Mouse (Mus musculus): Measurements from ENCODE around the gene Gatad2b. TPM values are rescaled to one million over a fixed set of nuclear protein-coding genes. Genes with fewer than 3 reads are reported as not detected.
"Not testable (repeated sequence)": the region's sequence is repeated elsewhere in the genome, so short reads cannot be mapped to it uniquely, and the experiment has no call there.

The Gatad2b gene
- 10 to 100 TPM; 20.3 to 21.3 TPM for polyA plus RNA-seq (2017; shearing (Covaris generic))

DNA sequence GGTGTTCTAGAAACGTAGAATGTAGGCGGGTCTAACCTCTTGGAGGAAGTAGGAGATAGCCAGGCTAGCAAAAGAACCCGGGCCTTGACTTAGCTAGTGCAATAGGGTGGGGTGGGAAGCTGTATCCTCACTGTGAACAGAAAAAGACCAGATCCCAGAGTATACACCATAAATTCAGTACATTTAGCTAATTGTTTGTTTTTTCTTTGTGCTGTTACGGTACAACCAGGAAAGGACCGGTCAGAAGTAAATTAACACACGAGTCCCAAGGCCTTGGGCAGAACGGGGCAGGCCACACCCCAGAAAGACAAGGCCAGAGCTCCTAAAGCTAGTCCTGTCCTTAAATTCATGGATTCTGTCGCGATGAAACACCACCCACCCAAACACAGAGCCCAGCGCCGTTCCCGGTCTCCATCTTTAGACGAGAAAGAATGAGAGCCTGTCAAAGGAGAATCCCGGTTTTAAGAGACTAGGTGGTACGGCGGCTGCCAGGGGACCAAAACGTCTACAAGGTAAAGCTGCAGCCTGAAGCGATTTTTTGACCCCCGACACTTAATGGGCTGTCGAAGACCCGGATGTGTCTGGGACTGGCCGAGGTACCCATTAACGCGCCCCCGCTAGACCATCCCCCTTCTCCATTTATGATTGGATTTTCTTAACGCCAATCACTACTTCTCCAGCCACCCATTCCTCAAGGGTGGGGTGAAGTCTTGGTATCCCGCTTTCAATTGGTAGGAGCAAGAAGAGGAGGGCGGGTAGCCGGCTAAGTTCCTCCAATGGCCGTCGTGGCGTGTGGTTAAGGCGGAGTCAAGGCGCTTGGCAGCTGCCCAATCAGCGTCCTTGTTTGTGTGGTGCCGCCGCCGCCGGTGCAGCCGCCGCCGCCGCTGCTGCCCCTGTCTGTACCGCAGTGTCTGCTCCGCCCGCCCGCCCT, at the start of gene Gatad2b:
Gene Gatad2b, plus strand, starts transcription at position 834 of the 931 bp plus-strand sequence.
- peak; percentile 97 for ATAC-seq

DNA sequence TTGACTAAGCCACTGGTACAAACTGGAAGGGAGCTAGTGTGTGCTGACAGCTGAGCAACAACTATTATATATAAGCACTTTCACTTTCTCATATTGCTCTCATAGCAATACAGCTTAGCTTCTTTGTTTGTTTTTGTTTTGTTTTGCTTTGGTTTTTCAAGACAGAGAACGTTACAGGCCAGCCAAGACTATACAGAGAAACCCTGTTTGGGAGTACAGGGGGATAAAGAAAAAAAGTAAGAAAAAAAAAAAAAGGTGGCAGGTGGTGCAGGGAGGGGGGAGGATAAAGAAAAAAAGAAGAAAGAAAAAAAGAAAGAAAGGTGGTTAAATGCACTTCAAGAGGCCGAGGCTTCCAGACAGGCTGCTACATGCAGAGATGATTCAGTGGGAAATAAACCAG, 47.6 kb upstream of the Gatad2b start:
- ATAC-seq: peak; percentile 49

DNA sequence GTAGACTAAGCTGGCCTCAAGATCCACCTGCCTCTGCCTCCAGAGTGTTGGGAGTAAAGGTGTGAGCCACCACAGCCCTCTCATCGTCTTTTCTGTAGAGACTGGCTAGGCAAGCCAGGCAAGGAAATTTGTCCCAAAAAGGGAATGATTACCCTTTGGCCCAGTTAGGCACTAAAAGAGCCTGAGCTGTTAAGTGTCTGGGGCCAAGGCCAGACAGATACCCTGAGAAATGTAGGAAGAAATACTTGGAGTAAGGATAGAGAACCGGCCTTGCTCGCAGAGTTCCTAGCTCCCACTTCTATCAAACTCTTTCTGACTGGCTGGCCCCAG, 45.4 kb upstream of the Gatad2b start:
- peak; percentile 11 for ATAC-seq

DNA sequence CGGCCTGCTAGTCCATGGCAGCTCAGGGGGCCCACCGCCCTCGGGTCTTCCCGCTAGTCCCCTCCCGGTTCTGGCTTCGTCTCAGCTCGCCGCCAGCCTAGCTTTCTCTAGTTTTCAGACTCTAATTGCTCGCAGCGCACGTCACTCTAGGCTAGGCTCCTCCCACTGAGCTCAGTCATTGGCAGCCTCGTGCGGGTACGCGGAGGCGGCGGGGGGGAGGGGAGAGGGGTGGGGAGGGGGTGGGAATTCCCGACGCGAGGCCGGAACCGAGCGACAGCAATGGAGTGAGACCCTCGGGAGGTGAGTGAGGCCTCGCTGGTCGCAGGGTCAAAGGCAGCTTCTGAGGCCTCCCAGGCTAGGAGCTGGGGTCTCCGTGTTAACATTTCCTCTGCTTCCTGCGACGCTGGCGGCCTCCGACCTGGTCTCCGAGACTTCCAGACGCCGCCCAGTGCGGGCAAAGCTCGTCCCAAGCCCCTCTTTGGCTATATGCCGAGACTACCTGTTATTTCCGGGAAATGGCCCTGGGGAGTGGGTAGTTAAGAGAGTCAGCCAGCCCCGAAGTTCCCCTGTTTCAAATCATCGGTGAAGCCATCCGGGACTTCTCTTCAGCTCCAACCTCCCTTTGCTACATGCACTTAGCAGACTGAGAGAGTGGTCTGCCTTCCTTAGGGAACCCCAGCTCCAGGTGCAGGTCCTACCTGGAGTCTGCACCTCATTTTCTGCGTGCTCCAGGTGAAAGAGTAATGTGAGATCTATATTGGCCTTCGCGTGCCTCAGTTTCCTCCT, 44.8 kb upstream of the Gatad2b start, which contains the start of gene Slc39a1:
Gene Slc39a1, plus strand, starts transcription at position 213 of the 786 bp plus-strand sequence.
- peak; percentile 95 for ATAC-seq

DNA sequence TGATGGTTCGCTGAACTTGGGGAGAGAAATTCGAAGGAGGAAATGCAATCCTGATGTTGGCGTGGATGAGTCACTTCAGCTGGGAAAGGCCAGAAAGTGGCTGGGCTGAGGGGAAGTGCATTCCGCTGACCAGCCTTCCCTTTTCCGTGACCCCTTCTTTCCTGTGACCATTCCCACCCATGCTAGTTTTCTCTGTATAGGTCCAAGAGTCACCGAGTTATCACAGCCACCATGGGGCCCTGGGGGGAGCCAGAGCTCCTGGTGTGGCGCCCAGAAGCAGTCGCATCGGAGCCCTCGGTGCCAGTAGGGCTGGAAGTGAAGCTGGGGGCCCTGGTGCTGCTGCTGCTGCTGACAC, 44.3 kb upstream of the Gatad2b start:
- ATAC-seq: no peak

DNA sequence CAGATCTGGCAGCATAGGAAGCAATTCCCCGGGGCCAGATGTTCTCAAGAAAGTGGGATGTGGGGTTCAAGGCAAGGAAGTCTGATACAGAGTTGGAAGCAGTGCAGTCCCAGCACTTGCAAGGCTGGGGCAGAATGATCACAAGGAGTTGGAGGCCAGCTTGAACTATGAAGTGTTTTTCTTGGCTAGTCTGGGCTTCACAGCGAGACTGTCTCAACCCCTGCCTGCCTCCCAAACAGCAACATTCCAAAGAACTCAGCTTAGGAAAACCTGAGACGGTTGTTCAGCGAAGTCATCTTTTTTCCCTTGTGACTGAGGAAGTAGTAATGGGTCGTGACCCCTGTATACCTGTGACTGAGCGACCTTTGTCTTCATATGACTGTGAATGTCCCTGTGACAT, 42.2 kb upstream of the Gatad2b start:
- ATAC-seq: no peak

DNA sequence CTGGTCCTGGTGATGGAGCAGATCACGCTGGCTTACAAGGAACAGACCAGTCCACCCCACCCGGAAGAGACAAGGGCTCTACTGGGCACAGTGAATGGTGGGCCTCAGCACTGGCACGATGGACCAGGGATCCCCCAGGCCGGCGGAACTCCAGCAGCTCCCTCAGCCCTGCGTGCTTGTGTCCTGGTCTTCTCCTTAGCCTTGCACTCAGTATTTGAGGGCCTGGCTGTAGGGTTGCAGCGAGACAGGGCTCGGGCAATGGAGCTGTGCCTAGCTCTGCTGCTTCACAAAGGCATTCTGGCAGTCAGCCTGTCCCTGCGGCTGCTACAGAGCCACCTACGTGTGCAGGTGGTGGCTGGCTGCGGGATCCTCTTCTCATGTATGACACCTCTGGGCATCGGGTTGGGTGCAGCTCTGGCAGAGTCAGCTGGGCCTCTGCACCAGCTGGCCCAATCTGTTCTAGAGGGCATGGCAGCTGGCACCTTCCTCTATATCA, 41.2 kb upstream of the Gatad2b start:
- ATAC-seq: not testable (repeated sequence)

DNA sequence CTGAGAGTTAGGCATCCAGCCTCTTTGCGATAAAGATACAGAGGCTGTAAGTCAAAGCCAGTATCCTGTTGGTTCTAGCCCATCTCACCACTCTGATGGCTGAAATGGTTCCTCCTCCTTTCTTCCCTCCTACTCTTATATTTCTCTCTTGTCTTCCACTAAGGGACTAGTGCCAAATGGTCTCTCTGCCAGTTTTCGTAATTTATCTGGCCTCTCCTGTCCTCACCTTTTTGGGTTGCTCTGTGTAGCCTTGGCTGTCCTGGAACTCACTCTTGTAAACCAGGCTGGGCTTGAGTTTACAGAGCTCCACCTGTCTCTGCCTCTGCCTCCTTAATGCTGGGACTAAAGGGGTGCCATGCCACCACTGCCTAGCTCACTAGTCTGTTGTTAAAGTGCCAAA, 40.3 kb upstream of the Gatad2b start:
- not testable (repeated sequence) for ATAC-seq

DNA sequence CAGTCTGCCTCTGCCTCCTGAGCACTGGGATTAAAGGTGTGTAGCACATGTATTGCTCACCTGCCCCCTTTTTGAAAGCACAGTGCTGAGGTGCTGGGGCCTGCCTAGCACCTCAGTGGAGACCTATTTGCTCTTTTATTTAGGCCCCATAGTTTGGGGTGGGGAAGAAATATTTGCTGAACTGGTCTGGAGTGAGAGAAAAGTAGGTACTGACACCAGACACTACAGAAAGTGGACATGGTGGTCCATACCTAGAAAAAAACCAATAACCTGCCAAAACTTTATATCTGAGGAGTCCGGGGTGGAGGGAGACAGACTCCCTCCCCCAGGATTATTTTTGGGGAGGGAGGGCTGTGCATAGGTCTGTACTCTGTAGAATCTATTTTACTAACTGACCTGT, 39.8 kb upstream of the Gatad2b start:
- not testable (repeated sequence) for ATAC-seq

DNA sequence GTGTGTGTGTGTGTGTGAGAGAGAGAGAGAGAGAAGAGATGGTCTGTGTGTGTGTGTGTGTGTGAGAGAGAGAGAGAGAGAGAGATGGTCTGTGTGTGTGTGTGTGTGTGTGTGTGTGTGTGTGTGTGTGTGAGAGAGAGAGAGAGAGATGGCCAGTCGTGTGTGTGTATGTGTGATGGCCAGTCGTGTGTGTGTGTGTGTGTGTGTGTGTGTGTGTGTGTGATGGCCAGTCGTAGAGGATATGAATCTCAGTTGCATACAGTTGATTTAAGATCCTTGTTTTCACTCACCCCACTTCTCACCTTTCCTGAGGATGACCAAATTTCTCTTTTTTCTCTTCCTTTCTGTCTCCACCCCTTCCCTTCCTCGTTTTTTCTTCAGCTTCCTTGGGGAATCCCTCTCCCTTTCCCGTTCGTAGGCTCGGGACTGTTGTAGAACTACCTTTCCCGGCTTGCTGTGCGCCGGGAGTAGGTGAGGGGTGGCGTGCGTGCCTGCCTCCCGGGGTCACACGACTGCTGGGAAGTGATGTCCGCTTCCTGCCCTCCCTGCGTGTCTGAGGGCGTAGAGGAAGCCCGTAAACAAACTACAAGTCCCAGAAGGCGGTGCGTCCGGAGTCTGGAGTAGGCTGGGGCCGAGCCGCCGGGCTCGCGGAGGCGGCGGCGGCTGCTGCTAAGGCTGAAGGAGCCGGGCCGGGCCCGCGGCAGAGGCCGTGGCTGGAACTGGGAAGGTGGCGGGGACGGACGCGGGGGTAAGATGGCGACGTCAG, 39.1 kb upstream of the Gatad2b start, which contains the start of gene Crtc2:
Gene Crtc2, plus strand, starts transcription at position 511 of the 766 bp plus-strand sequence.
- peak; percentile 97 for ATAC-seq

DNA sequence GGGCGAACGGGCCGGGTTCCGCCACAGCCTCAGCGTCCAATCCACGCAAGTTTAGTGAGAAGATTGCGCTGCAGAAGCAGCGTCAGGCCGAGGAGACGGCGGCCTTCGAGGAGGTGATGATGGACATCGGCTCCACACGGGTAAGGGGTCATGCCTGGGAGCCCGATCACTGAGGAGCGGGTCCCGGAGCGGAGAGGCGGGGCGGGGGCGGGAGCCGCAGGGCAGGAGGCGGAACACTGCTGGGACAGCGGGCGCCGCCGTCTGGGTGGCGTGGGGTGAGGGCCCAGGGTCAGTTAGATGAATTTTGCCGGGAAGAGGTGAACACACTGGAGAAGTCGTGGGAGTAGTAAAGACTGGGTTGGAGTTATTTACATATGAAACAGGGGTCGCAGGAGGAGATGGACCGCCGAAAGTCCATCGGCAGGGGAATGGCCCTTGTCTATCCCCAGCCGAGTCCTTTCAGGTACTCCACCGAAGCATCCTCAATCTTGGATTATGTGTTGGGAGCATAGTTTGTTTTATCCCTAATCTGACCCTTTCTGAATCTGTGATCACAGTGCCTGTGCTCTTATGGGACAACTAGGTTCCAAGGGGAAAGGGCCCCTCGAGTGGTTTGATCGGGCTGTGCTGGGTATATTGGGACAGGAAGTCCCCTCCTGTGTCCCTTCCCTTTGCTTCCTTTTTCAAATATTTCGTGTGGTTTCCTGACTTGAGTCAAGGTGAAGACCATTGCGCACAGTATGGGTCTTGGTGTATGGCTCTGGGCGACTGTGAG, 38.4 kb upstream of the Gatad2b start:
- peak; percentile 45 for ATAC-seq

DNA sequence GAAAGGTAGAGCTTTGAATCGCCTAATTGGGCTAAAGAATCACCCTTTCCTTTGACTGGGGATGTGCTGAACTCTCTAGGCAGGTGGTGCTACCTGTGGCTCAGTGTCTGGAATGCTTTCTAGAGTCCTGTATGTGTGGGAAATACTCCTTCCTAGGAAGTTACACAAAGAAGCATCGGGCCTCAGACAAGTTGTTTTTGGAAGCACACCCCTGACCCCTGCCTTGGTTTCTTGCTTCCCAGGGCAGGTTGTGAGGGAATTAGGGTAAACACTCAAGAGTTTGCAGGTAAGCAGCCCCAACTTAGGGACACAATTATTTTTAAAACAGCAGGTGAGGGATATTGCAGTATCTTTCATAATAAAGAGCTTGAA, 37.8 kb upstream of the Gatad2b start:
- no peak for ATAC-seq

DNA sequence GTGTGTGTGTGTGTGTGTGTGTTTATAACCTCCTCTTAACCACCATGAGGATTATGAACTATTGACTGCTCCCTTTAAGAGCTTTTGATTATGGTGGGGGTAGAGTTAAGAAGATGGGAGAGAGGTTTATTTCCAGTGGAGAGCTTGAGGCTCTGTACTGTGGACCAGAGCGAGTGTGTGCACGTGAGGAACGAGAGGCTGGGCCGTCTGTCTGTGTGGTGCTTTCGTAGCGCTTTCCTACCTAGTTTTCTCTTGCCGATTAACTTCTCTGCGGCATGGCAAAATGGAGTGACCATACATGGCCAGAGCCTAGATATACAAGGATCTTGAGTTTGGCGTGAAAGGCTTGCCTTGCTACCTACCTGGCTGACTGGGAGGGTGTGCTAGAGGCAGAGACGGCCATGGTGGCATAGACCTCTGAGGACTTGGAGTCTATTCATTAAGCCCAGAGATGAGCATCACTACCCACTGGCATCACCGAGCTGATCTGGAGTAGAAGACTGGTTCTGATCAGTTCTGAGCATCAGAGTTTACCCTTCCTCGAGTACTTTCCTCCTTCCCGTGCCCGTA, 37.1 kb upstream of the Gatad2b start:
- no peak for ATAC-seq

DNA sequence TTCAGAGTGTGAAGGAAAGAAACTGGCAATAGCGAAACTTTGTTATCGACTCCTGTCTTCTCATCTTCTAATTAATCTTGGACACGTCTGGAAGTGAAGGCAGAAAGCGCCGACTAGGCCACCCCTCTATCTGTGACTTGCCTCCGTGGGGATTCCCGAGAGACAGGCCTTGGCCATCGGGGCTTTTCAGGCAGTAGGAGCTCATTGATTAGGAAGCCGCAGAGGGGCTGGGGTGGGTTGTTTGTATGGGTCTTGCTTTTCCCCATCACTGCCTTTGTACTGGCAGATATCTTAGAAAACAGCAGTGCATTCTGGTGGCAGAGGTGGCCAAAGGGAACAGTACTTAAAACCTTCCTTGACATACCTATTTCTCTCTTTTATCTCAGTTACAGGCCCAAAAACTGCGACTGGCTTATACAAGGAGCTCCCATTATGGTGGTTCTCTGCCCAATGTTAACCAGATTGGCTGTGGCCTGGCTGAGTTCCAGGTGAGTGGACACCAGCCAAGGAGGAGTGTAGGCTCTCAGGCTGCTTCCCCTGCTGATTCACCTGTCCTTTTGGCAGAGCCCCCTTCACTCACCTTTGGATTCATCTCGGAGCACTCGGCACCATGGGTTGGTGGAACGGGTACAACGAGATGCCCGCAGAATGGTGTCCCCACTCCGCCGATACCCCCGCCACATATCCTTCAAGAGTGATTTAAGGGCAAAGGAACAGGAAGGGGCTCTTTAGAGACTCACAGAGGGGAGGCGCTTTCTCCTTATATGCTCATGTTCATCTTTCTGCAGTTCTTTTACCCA, 36.0 kb upstream of the Gatad2b start:
- no peak for ATAC-seq

DNA sequence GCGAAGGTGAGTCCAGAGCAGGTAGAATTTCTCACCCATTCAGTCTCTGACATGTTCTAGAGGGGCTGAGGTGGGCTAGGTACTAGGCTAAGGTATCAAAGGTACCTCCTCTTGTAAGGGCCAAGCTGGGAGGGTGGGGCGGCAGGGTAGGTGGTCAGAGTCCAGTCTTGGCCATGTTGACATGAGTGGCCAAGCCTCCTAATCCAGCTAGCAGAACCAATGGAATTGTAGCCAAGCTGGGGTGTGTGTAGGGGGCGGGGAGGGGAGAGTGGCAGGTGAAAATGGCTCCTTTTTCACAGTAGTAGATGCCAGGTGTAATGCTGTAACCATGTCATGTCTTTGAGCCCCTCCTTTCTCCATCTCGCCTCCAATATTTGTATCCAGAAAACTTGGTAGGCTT, 34.5 kb upstream of the Gatad2b start:
- ATAC-seq: no peak

DNA sequence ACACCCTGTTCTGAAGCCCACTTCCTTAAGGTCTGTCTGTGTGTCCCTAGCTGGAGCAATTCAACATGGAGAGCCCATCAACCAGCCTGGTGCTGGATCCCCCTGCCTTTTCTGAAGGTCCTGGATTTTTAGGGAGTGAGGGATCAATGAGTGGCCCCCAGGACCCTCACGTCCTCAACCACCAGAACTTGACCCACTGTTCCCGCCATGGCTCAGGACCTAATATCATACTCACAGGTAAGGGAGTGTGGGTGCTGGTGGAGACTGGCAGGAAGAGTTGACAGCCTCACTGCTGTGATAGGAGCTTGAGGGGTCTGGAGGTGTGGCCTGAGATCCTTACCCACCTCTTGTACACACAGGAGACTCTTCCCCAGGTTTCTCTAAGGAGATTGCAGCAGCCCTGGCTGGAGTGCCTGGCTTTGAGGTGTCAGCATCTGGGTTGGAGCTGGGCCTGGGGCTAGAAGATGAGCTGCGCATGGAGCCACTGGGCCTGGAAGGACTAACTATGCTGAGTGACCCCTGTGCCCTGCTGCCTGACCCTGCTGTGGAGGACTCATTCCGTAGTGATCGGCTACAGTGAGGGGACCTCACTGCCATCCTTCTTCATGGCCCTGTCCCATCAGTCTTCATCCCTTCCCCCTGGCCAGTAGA, 29.7 kb upstream of the Gatad2b start:
- no peak for ATAC-seq

DNA sequence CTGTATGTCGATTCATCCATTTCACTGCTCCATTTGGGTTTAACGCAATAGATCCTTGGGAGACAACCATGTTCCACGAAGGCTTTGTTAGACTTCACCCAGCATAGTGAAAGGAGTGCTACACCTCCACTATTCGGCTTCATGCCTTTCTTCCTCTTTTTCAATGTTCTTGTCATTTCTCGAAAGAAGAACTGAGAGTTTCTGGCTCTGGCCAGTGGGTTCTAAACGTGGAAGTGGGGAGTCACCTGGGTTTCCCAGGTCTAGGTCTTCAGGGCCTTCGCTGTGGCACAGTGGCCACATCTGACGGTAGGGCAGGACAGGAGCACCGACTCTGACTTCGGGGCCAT, 28.3 kb upstream of the Gatad2b start:
- no peak for ATAC-seq

DNA sequence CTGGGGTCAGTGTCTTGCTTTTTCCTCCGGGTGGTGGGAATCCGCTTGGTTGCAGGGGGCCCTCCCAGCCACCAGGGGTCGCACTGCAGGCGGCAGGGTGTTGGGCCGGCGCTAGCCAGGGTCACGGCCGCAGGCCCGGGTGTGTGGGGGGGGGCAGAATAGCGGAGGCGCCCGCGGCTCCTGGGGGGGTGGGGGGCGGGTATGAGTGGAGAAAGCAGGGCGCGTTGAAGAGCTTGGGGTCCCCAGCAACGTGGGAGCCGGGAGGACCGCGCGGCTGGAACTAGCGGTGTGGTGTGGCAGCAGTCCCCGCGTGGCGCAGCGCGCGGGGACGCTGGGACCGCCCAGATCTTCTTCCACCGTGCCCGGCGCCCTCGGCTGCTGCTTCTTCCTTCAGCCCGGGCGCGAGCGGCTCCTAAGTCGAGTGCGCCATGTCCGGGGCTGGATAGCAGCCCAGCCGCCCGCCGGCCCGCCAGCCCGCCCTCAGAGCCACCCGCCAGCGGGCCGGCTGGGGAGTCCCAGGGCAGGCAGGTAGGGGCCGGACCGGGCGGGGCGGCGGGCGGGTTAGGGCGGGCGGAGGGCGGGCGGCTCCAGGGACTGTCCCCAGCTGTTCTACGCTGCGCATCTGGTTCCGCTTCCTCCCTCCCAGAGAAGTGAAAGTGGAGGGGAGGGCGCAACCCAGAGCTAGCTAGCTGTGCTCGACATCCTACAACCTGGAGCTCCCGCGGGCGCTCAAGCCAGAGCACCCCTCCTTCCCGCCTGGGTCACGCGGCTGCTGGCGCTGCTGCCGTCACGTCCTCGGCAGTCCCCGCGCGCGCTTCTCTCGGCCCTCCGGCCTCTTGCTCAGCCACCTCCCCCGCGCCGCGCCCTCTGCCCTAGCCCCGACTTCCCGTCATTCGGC, 27.7 kb upstream of the Gatad2b start, which contains the start of gene Dennd4b:
Gene Dennd4b, plus strand, starts transcription at position 152 of the 898 bp plus-strand sequence.
- peak; percentile 86 for ATAC-seq
